Mouse (Mus musculus) stomach, postnatal 0 days (tissue): Measurements from ENCODE around the gene Kif1b. TPM values are rescaled to one million over a fixed set of nuclear protein-coding genes. Genes with fewer than 3 reads are reported as not detected.

Experiments used
- ATAC-seq: fragments of 200-750 bp; cut with Nextera tagmentation; 2 replicates; pipeline ENCODE4 v1.8.0; 2017; ENCODE audit not compliant: low FRiP score, low TSS enrichment
- DNase-seq: peaks from one replicate; pipeline ENCODE4 v3.0.0-alpha.2; 2016; ENCODE audit warnings: low spot score
- H3K27ac ChIP-seq: fragments of 300-500 bp; sonication (generic); replicated peaks from 2 replicates; pipeline ENCODE4 v1.5.1; 2014; ENCODE audit warnings: mild to moderate bottlenecking, control low read depth
- H3K27me3 ChIP-seq: fragments of 300-500 bp; sonication (generic); 2 replicates; pipeline ENCODE4 v1.6.1; 2014; ENCODE audit warnings: low read length; ENCODE audit not compliant: control insufficient read depth, insufficient read depth
- H3K36me3 ChIP-seq: fragments of 300-500 bp; sonication (generic); 2 replicates; pipeline ENCODE4 v1.6.1; 2014; ENCODE audit warnings: low read length, mixed read lengths; ENCODE audit not compliant: control insufficient read depth, insufficient read depth
- H3K4me1 ChIP-seq: fragments of 300-500 bp; sonication (generic); replicated peaks from 2 replicates; pipeline ENCODE4 v1.6.1; 2014; ENCODE audit warnings: antibody characterized with exemption; ENCODE audit not compliant: control insufficient read depth, insufficient read depth
- H3K4me2 ChIP-seq: fragments of 300-500 bp; sonication (generic); replicated peaks from 2 replicates; pipeline ENCODE4 v1.6.1; 2014; ENCODE audit warnings: low read depth, mild to moderate bottlenecking, control low read depth, moderate library complexity
- H3K4me3 ChIP-seq: fragments of 300-500 bp; sonication (generic); 2 replicates; pipeline ENCODE4 v1.5.1; 2014; ENCODE audit warnings: low read depth, low read length, control low read depth
- H3K9ac ChIP-seq: fragments of 300-500 bp; sonication (generic); 2 replicates; pipeline ENCODE4 v1.6.1; 2014; ENCODE audit warnings: mild to moderate bottlenecking, low read length, control low read depth, mixed read lengths
- H3K9me3 ChIP-seq: fragments of 300-500 bp; sonication (generic); 2 replicates; pipeline ENCODE4 v1.6.1; 2016; ENCODE audit warnings: low read length; ENCODE audit not compliant: control insufficient read depth
- CTCF ChIP-seq: IDR thresholded peaks from 2 replicates; pipeline ENCODE4 v1.5.1; 2016; ENCODE audit warnings: antibody characterized with exemption, low read depth, mild to moderate bottlenecking, moderate library complexity
- EP300 ChIP-seq: optimal IDR thresholded peaks from 2 replicates; pipeline ENCODE3; 2016; ENCODE audit warnings: antibody characterized with exemption
- WGBS: fragments of 180-500 bp; shearing (Covaris S2); extraction: QIAGEN DNeasy Blood & Tissue Kit; methylation state at CpG from one replicate; pipeline ENCODE4 v1.1.7; 2014; 5-methylcytosine and 5-hydroxymethylcytosine counted together
- polyA plus RNA-seq: library from polyadenylated mRNA; unstranded; fragments of >200 nt; fragmentation: Nextera tagmentation; extraction: Ambion mirVana; gene quantifications from 2 replicates; pipeline ENCODE4 v1.2.1, GENCODE M21; 2015

Kif1b gene
- polyA plus RNA-seq, 1 experiment from 2014 or later, result 23.9 TPM

- DNase-seq, result peak; percentile 62
Observed at GRCm38 (mm10) chr4:149277571-149277970, 29.9 kb downstream of the Kif1b start.

GRCm38 (mm10) chr4:149273128-149273527, 34.4 kb downstream of the Kif1b start:
- peak; percentile 73 for TF ChIP-seq CTCF
- TF ChIP-seq EP300, result no peak
- no peak overlapping the region for H3K4me2 ChIP-seq
- ATAC-seq, result no peak
- H3K4me1 ChIP-seq, result no peaks in the 10 kb centered on the region
- no peaks in the 10 kb centered on the region for H3K27me3 ChIP-seq
- WGBS, result 95% methylated on average over 1 of the region's 1 CpGs
- peaks cover 12% of the 10 kb centered on the region for H3K36me3 ChIP-seq
- H3K9ac ChIP-seq, result no peak overlapping the region
- H3K4me3 ChIP-seq, result no peak overlapping the region
- H3K27ac ChIP-seq, result no peak overlapping the region
- no peaks in the 10 kb centered on the region for H3K9me3 ChIP-seq
- DNase-seq, result peak; percentile 31

More at GRCm38 (mm10) chr4:149277571-149277970, 29.9 kb downstream of the Kif1b start:
- ATAC-seq, result peak; percentile 92
- no peaks in the 10 kb centered on the region for H3K27me3 ChIP-seq
- H3K4me2 ChIP-seq, result 0 out of 2 replicates have a peak overlapping the region, but pooled peaks have one; percentile 4
- H3K4me1 ChIP-seq, result no peaks in the 10 kb centered on the region
- H3K9ac ChIP-seq, result no peak overlapping the region
- TF ChIP-seq EP300, result no peak
- TF ChIP-seq CTCF, result no peak
- 0 out of 2 replicates have a peak overlapping the region, but pooled peaks have one; percentile 20 for H3K27ac ChIP-seq
- 21% methylated on average over 4 of the region's 4 CpGs for WGBS
- no peak overlapping the region for H3K4me3 ChIP-seq
- H3K36me3 ChIP-seq, result peaks cover 12% of the 10 kb centered on the region
- no peaks in the 10 kb centered on the region for H3K9me3 ChIP-seq

- no peak overlapping the region for H3K4me2 ChIP-seq
- H3K9ac ChIP-seq, result no peak overlapping the region
- 95% methylated on average over 6 of the region's 6 CpGs for WGBS
- peaks cover 18% of the 10 kb centered on the region for H3K36me3 ChIP-seq
- TF ChIP-seq CTCF (no peak), EP300 (no peak)
- H3K27me3 ChIP-seq, result no peaks in the 10 kb centered on the region
- no peaks in the 10 kb centered on the region for H3K9me3 ChIP-seq
- ATAC-seq, result no peak
- no peak for DNase-seq
- no peak overlapping the region for H3K27ac ChIP-seq
- H3K4me3 ChIP-seq, result no peak overlapping the region
- no peaks in the 10 kb centered on the region for H3K4me1 ChIP-seq
Observed at GRCm38 (mm10) chr4:149270541-149270940, 37.0 kb downstream of the Kif1b start.

- TF ChIP-seq EP300 (no peak), CTCF (no peak)
- Histone ChIP-seq H3K4me2 (no peak overlapping the region), H3K4me3 (no peak overlapping the region), H3K36me3 (peaks cover 11% of the 10 kb centered on the region), H3K9me3 (no peaks in the 10 kb centered on the region), H3K27me3 (no peaks in the 10 kb centered on the region), H3K27ac (no peak overlapping the region), H3K4me1 (no peaks in the 10 kb centered on the region), H3K9ac (no peak overlapping the region)
- DNase-seq (no peak), ATAC-seq (no peak)
- 73% methylated on average over 4 of the region's 4 CpGs for WGBS
Observed at GRCm38 (mm10) chr4:149269026-149269425, 38.5 kb downstream of the Kif1b start.

- TF ChIP-seq CTCF (no peak), EP300 (no peak)
- no peak for ATAC-seq
- Histone ChIP-seq H3K4me1 (no peaks in the 10 kb centered on the region), H3K4me2 (no peak overlapping the region), H3K36me3 (peaks cover 15% of the 10 kb centered on the region), H3K9me3 (no peaks in the 10 kb centered on the region), H3K9ac (no peak overlapping the region), H3K4me3 (no peak overlapping the region), H3K27me3 (no peaks in the 10 kb centered on the region), H3K27ac (no peak overlapping the region)
- no peak for DNase-seq
- 91% methylated on average over 2 of the region's 2 CpGs for WGBS
Observed at GRCm38 (mm10) chr4:149264895-149265294, 42.6 kb downstream of the Kif1b start.

GRCm38 (mm10) chr4:149263218-149263617, 44.3 kb downstream of the Kif1b start:
- Histone ChIP-seq H3K27me3 (no peaks in the 10 kb centered on the region), H3K27ac (no peak overlapping the region), H3K4me2 (no peak overlapping the region), H3K9ac (no peak overlapping the region), H3K4me3 (no peak overlapping the region), H3K9me3 (no peaks in the 10 kb centered on the region), H3K36me3 (peaks cover 15% of the 10 kb centered on the region), H3K4me1 (no peaks in the 10 kb centered on the region)
- no peak for TF ChIP-seq EP300
- no peak for TF ChIP-seq CTCF
- ATAC-seq (no peak), DNase-seq (no peak)
- WGBS, result 91% methylated on average over 9 of the region's 9 CpGs
